Mouse (Mus musculus) gastrocnemius, postnatal 25 days (tissue): ENCODE measurements around the gene Cenph. TPM values are rescaled to one million over a fixed set of nuclear protein-coding genes. Genes with fewer than 3 reads are reported as not detected.
"Not testable (repeated sequence)": the region's sequence is repeated elsewhere in the genome, so short reads cannot be mapped to it uniquely, and the experiment has no call there.

Source experiments
- DNase-seq: peaks from one replicate; pipeline ENCODE4 v3.0.0; 2022
- long read RNA-seq, 2 experiments: library from polyadenylated mRNA; stranded (forward); transcript quantifications; one replicate each; pipeline ENCODE4 v2.0.0; 2021
- total RNA-seq, 2 experiments: library from RNA; stranded (reverse); gene quantifications; 1 replicate in 1 of 2; 2 replicates in 1 of 2; pipeline ENCODE4 v1.2.3; 2021

The Cenph gene
- total RNA-seq, result not detected
- long read RNA-seq, experiment 1, partial matches to known transcripts, result 1 of 1 reads
- long read RNA-seq, experiment 1, other reads (novel, unspliced or antisense), result 0 of 1 reads
- long read RNA-seq, experiment 2, result 0 reads

GRCm38 (mm10) chr13:100775252-100776055 lies at the start of gene Cenph:
Gene Cenph, minus strand, starts transcription at chr13:100775899.
- peak; percentile 61 for DNase-seq

GRCm38 (mm10) chr13:100824916-100825315 lies 49.2 kb upstream of the Cenph start:
- no peak for DNase-seq

GRCm38 (mm10) chr13:100824306-100824705 lies 48.6 kb upstream of the Cenph start:
- DNase-seq, result no peak

DNA sequence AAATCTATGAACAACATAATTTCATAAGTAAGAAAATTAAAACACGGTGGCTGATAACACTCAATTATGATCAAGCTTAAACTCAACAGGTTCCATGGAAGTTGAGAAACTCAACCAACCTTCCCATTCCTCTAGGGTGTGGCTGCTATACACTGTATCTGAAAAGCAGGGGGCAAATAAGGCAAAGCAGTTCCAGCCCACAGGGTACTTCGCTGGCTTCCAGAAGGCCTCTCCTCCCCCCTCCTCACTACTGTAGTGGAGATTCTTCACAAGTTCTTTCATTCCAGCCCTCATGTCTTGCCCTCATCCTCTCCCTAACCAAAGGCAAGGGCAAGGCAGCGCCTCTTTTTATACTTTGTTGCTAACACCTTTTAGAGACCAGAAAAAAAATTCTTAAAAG lies 48.2 kb upstream of the Cenph start:
- DNase-seq, result no peak

- no peak for DNase-seq
These were observed 38.8 kb upstream of the Cenph start for GRCm38 (mm10) chr13:100814451-100814850.

GRCm38 (mm10) chr13:100805776-100806175 lies 30.1 kb upstream of the Cenph start:
- no peak for DNase-seq

DNA sequence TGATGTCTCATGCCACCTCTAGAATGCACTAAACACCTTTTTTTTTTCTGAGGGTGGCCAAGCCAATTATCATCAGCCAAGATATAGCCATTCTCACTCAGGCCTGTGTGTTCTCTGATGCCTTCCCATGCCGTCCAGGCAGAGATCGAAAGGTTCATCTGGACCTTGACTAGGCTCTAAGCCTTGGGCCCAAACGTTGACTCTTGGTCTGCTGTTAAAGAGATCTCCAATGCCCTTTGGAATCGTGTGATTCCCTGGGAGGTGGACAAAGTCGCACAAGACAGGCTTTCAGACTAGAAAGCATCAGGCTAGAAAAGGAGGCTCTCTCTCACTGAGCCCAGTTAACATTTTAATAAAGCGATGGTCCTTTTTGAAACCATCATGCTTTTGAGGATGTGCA lies 21.5 kb upstream of the Cenph start:
- DNase-seq, result no peak

GRCm38 (mm10) chr13:100789083-100789482 lies 13.4 kb upstream of the Cenph start:
- no peak for DNase-seq

DNA sequence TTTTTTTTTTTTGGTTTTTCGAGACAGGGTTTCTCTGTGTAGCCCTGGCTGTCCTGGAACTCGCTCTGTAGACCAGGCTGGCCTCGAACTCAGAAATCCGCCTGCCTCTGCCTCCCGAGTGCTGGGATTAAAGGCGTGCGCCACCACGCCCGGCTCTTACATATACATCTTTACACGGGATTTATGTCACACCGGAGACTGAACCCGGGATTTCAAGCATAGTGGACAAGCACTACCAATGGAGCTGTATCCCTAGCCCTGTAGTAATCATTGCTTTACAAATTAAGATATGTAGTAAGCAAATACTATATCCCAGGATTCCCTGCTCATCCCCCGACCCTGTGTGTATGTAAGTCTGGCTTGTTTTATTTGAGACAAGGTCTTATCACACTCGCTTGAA lies 12.4 kb upstream of the Cenph start:
- not testable (repeated sequence) for DNase-seq

DNA sequence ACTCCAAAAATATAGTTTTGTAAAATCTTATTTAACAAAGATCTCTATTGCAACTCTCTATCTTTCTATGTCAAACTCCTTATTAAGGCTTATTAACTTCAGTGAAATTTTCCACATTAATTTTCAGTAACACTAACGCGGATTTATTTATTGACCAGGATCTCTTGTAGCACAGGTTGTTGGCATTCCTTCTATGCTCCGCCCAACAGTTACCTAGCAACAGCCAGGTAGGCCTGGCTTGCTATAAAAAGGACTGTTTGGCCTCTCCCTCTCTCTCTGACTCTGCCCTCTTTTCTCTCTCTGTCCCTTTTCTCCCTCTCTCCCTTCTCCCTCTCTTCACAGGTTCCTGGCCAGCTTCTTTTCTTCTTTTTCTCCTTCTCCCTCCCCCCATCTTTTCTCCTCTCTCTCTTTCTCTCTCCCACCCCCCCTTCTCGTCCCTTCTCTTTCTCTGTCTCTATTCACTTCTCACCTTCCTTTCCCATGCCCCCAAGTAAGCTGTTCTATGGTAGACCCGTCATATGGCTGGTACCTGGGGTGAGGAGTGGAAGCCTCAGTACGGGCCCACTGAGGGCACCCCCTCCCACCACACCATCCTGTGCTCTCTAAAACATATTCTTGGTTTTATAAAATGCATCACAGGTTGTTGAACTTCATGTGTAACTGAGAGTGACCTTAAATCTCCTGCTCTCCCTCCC lies 11.8 kb upstream of the Cenph start:
- DNase-seq, result no peak

GRCm38 (mm10) chr13:100786414-100786867 lies 10.7 kb upstream of the Cenph start, which contains the start of gene Ccnb1:
Gene Ccnb1, minus strand, starts transcription at chr13:100786570.
- DNase-seq, result peak; percentile 92

DNA sequence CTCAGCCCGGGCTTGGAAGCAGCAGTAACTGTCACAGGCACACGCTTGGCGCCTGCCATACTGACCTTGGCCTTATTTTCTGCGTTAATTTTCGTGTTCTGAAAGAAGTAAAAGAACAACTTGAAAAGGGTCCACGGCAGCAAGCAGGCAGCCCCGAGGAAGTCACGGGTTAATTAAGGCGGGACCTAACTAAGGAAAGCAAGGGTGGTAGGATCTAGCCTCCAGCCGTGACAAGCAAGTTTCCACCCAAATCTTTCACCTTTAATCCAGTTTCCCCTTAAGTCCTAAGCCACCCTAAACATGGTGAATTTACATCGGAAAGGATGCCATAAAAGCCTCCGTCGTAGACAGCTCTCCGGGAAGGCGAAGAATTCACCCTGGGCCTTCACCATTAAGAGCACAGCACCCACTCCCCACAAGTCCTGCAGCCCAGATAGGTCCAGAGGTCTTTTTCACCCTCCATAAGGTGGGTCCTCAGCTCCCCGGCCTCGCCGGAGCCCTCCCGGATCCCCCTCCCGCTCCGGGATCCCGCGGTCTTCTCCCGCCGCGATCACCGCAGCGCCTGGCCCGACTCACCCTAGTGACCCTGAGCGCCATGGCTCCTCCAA lies 10.2 kb upstream of the Cenph start:
- DNase-seq, result no peak

GRCm38 (mm10) chr13:100777491-100777890 lies 1.8 kb upstream of the Cenph start:
- no peak for DNase-seq

DNA sequence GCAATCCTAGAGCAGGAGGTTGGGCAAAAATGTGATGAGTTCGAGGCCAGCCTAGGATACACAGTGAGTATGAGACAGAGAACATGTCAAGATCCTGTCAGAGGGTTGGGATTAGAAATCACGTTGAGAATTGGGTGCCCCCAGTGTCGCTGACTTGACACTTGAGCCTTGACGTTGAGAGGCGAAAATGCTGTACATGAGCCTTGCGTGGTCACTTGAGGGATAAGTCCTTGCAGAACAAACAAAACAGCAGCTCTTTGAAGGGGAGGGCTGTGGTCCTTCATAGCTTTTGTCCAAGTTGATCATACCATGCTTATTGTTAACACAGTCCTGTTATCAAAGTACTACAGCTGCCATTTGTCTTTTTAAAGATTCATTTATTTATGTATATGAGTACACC lies 1.0 kb upstream of the Cenph start:
- no peak for DNase-seq

GRCm38 (mm10) chr13:100776056-100776419 lies 339 bp upstream of the Cenph start:
- DNase-seq, result no peak

DNA sequence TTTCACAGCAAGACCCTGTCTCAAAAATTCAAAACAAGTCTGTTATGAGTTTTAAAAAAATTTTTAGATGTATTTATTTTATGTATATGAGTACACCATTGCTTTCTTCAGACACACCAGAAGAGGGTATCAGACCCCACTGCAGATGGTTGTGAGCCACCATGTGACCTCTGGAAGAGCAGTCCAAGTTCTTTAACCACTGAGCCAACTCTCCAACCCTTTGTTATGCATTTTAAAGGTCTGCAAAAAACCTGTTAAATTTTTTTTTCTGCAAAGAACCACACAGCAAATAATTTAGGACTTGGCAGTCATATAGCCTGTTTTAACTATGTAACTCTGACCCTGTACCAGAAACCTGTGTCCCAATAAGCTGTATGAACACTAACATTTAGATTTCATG lies 995 bp downstream of the Cenph start:
- DNase-seq, result no peak

DNA sequence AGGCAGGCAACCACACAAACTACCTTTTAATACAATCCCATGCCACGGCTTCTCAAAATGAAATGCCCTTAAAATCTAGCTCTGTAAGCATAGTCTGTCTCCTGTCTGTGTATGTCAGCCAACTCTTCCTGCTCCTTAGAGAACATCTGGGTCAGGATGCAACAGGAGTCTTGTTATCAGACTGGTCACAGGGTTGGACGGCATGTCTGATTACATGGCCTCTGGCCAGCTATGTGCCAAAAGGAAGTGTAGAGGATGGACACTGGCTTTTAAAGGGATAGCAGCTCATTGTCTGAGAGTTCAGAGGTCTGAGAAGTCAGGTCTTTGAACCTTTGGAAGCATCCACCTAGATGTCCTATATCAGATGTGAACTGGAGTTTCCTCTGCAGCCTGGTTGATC lies 20.4 kb downstream of the Cenph start:
- DNase-seq, result no peak

GRCm38 (mm10) chr13:100754186-100754585 lies 21.5 kb downstream of the Cenph start:
- no peak for DNase-seq

- no peak for DNase-seq
These were observed 22.7 kb downstream of the Cenph start for GRCm38 (mm10) chr13:100753011-100753410.

- no peak for DNase-seq
These were observed 23.2 kb downstream of the Cenph start for GRCm38 (mm10) chr13:100752529-100752928.

DNA sequence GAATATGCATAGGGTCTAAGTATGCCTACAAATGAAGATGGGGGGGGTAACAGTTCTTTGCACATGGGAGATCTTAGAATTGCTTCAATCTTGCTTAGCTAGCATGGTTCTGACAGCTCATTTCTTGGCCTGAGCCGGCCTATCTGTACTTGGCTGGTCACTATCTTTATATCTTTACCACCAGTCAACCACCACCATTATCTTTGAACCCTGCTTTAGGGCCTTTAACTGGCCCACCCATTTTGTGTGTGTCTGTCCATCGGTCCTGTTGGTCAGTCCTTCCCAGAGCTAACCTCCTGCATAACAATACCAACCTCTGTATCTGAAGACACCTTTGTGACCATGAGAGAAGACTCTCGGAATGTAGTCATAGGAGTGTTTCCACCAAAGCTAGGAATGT lies 24.3 kb downstream of the Cenph start:
- DNase-seq, result no peak

DNA sequence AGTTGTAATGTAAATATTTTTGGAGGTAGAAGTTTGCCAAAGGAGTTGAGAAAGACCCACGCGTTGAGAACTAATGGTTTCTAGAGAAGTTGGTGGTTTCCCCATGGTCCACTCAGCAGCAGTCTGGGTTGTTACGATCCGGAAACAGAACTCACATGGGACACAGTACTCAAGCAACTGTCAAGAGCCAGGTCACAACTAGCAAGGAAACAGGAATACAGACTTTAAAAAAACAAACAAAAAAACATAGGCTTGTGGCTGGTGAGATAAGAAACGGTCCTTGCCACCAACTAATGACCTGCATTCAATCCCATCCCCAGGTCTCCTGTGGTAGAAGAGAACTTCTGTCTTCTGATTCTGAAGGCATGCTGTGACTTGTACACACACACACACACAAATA lies 24.9 kb downstream of the Cenph start:
- no peak for DNase-seq

DNA sequence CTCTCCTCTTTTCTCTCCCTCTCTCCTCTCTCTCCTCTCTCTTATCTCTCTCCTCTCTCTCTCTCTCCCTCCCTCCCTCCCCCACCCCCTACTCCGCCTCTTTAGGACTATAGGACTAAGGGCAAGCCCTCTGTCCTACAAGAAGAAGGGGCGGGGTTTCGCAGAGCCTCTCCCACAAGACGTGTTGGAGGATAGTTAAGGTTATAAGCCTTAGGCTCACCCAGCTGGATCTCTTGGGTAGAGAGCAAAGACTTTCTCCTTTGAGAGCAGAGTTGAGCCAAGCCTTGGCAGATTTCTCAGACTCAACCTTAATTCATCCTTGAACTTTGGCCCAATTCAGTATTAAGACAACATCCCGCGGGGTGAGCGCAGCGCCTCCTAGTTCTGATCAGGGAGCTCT lies 27.1 kb downstream of the Cenph start:
- no peak for DNase-seq
